Mouse (Mus musculus) limb, embryonic 14.5 days (tissue): ENCODE measurements around the gene Ogfod1. TPM values are rescaled to one million over a fixed set of nuclear protein-coding genes. Genes with fewer than 3 reads are reported as not detected.

Source experiments
- ATAC-seq: fragments of 200-750 bp; cut with Nextera tagmentation; 2 replicates; pipeline ENCODE4 v1.8.0; 2017; ENCODE audit warnings: low read depth, moderate number of reproducible peaks, moderate TSS enrichment; ENCODE audit not compliant: low FRiP score
- DNase-seq: peaks from one replicate; pipeline ENCODE4 v3.0.0-alpha.2; 2015; ENCODE audit warnings: low spot score
- H3K27ac ChIP-seq: fragments of 300-500 bp; sonication (generic); replicated peaks from 2 replicates; pipeline ENCODE4 v1.5.1; 2014; ENCODE audit warnings: low read depth, mild to moderate bottlenecking, low read length, moderate library complexity, mixed read lengths
- H3K27me3 ChIP-seq: fragments of 300-500 bp; sonication (generic); 2 replicates; pipeline ENCODE4 v1.6.1; 2014; ENCODE audit warnings: low read length, mixed read lengths; ENCODE audit not compliant: control insufficient read depth, insufficient read depth
- H3K36me3 ChIP-seq: fragments of 300-500 bp; sonication (generic); 2 replicates; pipeline ENCODE4 v1.6.1; 2014; ENCODE audit warnings: mild to moderate bottlenecking, low read length, moderate library complexity, mixed read lengths; ENCODE audit not compliant: control insufficient read depth, insufficient read depth
- H3K4me1 ChIP-seq: fragments of 300-500 bp; sonication (generic); 2 replicates; pipeline ENCODE4 v1.6.1; 2014; ENCODE audit warnings: antibody characterized with exemption, low read length, mixed read lengths; ENCODE audit not compliant: control insufficient read depth, insufficient read depth
- H3K4me2 ChIP-seq: fragments of 300-500 bp; sonication (generic); replicated peaks from 2 replicates; pipeline ENCODE4 v1.6.1; 2014; ENCODE audit warnings: low read depth, mild to moderate bottlenecking, low read length, moderate library complexity; ENCODE audit not compliant: severe bottlenecking
- H3K4me3 ChIP-seq: fragments of 300-500 bp; sonication (generic); replicated peaks from 2 replicates; pipeline ENCODE4 v1.5.1; 2014; ENCODE audit warnings: low read length
- H3K9ac ChIP-seq: fragments of 300-500 bp; sonication (generic); 2 replicates; pipeline ENCODE4 v1.6.1; 2014; ENCODE audit warnings: mild to moderate bottlenecking, low read depth, low read length, moderate library complexity; ENCODE audit not compliant: severe bottlenecking
- H3K9me3 ChIP-seq: fragments of 300-500 bp; sonication (generic); 2 replicates; pipeline ENCODE4 v1.6.1; 2016; ENCODE audit warnings: low read length; ENCODE audit not compliant: control insufficient read depth
- POLR2A ChIP-seq: fragments of 200-500 bp; IDR thresholded peaks from 2 replicates; pipeline ENCODE4 v1.8.0; 2012; ENCODE audit warnings: inconsistent platforms, mild to moderate bottlenecking, moderate library complexity, borderline replicate concordance; ENCODE audit not compliant: insufficient read depth, insufficient read length; ENCODE audit errors: extremely low read depth
- WGBS: fragments of 180-500 bp; shearing (Covaris S2); extraction: QIAGEN DNeasy Blood & Tissue Kit; methylation state at CpG from one replicate; pipeline ENCODE4 v1.1.7; 2014; 5-methylcytosine and 5-hydroxymethylcytosine counted together
- polyA plus RNA-seq, 2 experiments: library from polyadenylated mRNA; depleted of rRNA in 1 of 2; stranded (reverse) in 1 of 2; unstranded in 1 of 2; fragments of >200 nt; fragmentation: Nextera tagmentation in 1 of 2; extraction: Ambion mirVana in 1 of 2; gene quantifications; 2 replicates each; pipeline versions ENCODE4 v1.2.1 to v1.2.3; 2012 to 2014

The Ogfod1 gene
- polyA plus RNA-seq, 2 experiments: 13.4 to 18.7 TPM

DNA sequence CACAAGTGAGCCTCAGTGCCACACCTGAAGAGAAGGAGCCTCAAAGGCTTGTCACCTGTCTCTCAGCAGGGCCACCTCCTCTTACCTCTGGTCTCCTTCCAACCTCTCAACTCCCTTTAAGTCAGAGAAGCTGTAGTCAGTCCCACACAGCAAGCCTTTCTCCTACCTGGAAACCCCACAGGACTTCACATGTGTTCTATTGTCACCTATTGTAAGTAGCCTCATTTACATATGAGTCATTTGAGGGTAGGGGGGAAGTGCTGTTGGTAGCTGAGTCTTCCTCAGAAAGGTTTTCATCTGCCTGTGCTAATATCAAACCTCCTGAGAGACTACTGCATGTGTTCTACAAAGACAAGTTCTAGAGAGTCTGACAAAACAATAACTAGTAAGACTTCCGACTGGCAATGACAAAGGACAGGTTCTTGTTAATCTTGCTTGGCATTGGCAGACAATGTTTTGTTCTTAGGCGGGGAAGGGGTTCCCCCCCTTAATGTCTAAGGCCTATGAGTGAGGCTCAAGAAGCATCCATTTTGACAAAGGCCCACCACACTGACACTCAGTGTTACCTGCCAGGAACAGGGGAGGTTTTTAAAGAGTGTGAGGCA is 26.8 kb upstream of the Ogfod1 start:
- Histone ChIP-seq H3K9me3 (no peaks in the 10 kb centered on the region), H3K4me1 (peaks cover 9% of the 10 kb centered on the region), H3K9ac (no peak overlapping the region), H3K27ac (no peak overlapping the region), H3K27me3 (no peaks in the 10 kb centered on the region), H3K36me3 (0 out of 2 replicates have a peak, but pooled peaks cover 3% of the 10 kb centered on the region), H3K4me3 (no peak overlapping the region), H3K4me2 (peak overlapping the region; percentile 83; the same call in 1 of the 2 replicates)
- WGBS: 77% methylated on average over 2 of the region's 2 CpGs
- ATAC-seq (no peak), DNase-seq (no peak)
- TF ChIP-seq POLR2A: no peak

DNA sequence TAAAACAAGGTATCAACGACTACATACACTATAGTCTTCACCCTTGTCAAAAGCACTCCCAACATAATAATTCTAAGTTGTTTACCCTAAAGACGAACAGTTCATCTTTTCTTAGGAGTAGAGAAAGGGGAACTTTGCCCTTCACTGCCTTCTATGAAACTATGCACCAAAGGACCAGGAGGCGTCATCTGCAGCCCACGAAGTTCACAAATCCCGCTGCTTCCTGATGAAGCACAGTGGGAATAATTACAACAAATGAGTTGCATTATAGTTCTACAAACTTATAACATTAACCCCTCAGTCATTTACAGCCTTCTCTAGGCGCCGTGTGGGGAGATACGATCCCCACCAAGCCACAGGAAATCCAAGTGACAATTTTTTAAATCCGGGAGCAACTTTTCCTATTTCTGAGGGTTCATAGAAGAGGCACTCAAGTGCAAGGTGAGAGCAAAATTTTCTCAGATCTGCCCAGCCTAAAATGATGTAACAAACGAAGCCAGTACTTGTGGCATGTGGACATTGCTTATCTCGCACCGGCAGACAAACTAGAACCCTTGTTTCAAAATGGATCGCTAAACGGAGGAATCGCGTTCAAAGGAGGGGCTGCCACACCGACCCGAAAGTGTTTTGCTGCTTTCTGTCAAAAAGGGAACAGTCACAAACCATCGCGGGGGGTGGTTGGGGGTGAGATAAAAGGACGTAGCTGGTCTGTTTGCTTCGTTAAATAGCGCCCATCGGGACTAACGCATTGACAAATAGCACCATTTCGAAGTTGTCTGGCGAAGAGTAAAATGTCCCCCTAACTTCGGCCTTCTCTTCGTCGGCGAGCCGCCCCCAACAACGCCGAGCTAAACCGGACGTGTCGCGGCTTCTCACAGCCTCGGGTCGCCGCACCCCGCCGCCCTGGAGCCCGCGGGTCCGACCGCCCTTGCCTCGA is 25.7 kb upstream of the Ogfod1 start:
- H3K27ac ChIP-seq: peak overlapping the region; percentile 92
- peak overlapping the region; percentile 83 for H3K4me2 ChIP-seq
- WGBS: 4% methylated on average over 48 of the region's 48 CpGs
- peak overlapping the region; percentile 93 for H3K4me3 ChIP-seq
- H3K9me3 ChIP-seq: no peaks in the 10 kb centered on the region
- peaks cover 9% of the 10 kb centered on the region for H3K4me1 ChIP-seq
- H3K27me3 ChIP-seq: no peaks in the 10 kb centered on the region
- 0 out of 2 replicates have a peak, but pooled peaks cover 3% of the 10 kb centered on the region for H3K36me3 ChIP-seq
- DNase-seq (no peak), ATAC-seq (no peak)
- peak overlapping the region; percentile 96 for H3K9ac ChIP-seq
- no peak for TF ChIP-seq POLR2A

DNA sequence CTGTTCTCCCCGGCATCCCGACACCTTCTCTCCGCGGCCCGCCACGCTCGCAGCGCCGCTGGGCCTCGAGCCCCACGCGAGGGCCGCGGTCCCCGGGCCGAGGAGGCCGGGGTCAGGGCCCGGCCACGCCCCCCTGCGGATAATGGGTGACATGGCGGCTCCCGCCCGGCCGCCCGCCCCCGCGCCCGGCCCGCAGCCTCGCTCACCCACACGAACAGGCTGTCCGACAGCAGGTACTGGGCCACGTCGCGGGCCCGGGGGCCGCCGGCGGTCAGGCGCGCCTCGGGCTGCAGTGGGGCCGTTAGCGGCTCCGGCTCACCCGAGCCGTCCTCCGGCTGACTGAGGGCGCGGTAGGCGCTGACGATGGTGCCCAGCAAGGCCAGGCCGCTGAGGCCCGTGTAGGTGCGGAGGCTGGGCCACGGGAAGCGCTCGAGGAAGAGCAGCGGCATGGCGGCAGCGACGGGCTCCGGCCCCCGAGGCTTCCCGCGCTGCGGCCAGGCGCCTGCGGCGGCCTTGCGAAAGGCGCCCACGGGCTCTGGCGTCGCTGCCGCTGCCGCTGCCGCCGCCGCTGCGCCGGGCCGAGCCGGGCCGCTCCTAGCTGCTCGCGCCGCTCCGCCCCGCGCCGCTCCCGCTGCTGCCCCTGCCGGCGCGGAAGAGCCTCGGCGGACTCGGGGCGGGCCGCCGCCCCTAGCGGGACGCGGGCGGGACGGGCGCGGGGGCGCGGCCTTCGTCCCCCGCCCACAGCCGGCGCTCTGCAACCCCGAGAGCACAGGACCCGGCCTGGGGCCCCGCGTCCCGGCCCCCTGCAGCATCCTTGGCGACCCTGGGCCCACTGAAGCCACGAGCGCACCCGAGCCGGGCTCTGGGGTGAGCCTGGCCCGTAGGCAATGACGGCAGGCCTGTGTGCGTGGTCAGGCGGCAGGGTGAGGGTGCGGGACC is 24.7 kb upstream of the Ogfod1 start, which contains the start of gene Amfr:
Gene Amfr (minus strand): TSS at position 830 of the 939 bp plus-strand sequence.
- peak; percentile 92 for ATAC-seq
- H3K4me1 ChIP-seq: peaks cover 9% of the 10 kb centered on the region
- under 1% methylated on average over 42 of the region's 130 CpGs for WGBS

DNA sequence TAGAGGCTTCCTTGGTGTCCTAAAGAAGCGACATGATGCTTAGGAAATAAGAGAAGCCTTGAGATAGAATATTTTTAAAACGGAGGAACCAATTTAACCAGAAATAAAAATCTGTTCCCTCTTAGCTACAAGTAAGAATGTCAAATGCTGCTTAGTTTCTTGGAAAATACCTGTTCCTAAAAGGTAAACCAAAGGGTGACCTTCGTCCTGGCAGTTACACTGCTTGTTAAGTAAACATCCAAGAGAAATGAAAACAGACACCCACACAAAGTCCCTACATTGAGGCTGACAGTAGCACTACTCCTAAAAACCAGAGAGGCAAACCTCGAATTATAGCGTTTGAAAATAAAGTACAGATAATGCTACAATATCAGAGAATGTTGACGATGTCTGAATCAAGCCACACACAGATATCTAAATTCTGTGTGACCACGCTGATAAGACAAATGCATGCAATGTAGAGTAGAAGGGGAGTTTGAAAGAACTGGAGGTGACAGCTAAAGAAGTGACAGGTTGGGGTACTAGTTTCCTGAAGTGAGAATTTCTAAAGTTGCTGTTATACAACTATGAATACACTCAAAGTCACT is 23.9 kb upstream of the Ogfod1 start:
- H3K4me2 ChIP-seq: peak overlapping the region; percentile 83
- TF ChIP-seq POLR2A: no peak
- H3K4me1 ChIP-seq: peaks cover 9% of the 10 kb centered on the region
- DNase-seq (no peak), ATAC-seq (no peak)
- H3K36me3 ChIP-seq: peaks cover under 1% of the 10 kb centered on the region; the same call in 1 of the 2 replicates
- 35% methylated on average over 7 of the region's 7 CpGs for WGBS
- H3K4me3 ChIP-seq: peak overlapping the region; percentile 93
- peak overlapping the region; percentile 92 for H3K27ac ChIP-seq
- no peaks in the 10 kb centered on the region for H3K27me3 ChIP-seq
- H3K9ac ChIP-seq: peak overlapping the region; percentile 96
- no peaks in the 10 kb centered on the region for H3K9me3 ChIP-seq

More for the DNA sequence above, 24.7 kb upstream of the Ogfod1 start, which contains the start of gene Amfr:
- TF ChIP-seq POLR2A: no peak
- Histone ChIP-seq H3K36me3 (no peaks in the 10 kb centered on the region), H3K4me3 (peak within 1 kb of the TSS; percentile 93), H3K9ac (peak within 1 kb of the TSS; percentile 96), H3K27ac (peak within 1 kb of the TSS; percentile 92), H3K27me3 (no peaks in the 10 kb centered on the region), H3K9me3 (no peaks in the 10 kb centered on the region), H3K4me2 (peak within 1 kb of the TSS; percentile 83)
- peak; percentile 77 for DNase-seq

DNA sequence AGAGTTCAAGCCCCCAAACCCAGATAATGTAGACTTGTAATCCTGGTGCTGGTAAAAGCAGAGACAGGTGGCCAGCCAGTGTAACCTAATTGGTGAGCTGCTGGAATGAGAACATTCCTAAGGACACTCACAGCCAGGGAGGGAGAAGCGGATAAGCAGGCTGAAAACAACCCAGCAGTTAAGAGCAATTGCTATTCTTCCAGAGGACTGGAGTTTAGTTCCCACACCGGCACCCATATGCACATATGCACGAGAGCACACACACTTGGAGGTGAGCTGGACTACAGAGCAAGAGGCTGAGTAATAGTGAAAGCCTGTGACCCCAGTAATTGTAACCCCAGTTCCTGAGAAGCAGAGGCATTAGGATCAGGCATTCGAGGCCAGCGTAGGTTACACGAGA is 13.1 kb upstream of the Ogfod1 start:
- 91% methylated on average over 6 of the region's 6 CpGs for WGBS
- no peak for TF ChIP-seq POLR2A
- H3K4me3 ChIP-seq: no peak overlapping the region
- H3K4me2 ChIP-seq: no peak overlapping the region
- H3K36me3 ChIP-seq: peaks cover 79% of the 10 kb centered on the region
- H3K9ac ChIP-seq: no peak overlapping the region
- H3K9me3 ChIP-seq: no peaks in the 10 kb centered on the region
- H3K27ac ChIP-seq: no peak overlapping the region
- ATAC-seq (no peak), DNase-seq (no peak)
- H3K4me1 ChIP-seq: no peaks in the 10 kb centered on the region
- no peaks in the 10 kb centered on the region for H3K27me3 ChIP-seq
